Mouse (Mus musculus): ENCODE data around the gene Dnaja4.

Gene Dnaja4

GRCm38 (mm10) chr9:54699345-54700173, 886 bp downstream of the Dnaja4 start:
- DNase-seq (ENCODE audit: low spot score), result peak; percentile 61

- DNase-seq (ENCODE audit: low spot score), result no peak
Observed at GRCm38 (mm10) chr9:54700174-54700475, 1.5 kb downstream of the Dnaja4 start.

GRCm38 (mm10) chr9:54700746-54701145, 2.1 kb downstream of the Dnaja4 start:
- no peak for DNase-seq (ENCODE audit: low spot score)

- DNase-seq (ENCODE audit: low spot score), result no peak
Observed at GRCm38 (mm10) chr9:54702581-54702980, 3.9 kb downstream of the Dnaja4 start.

GRCm38 (mm10) chr9:54704361-54704760, 5.7 kb downstream of the Dnaja4 start:
- DNase-seq (ENCODE audit: low spot score), result peak; percentile 77

GRCm38 (mm10) chr9:54705561-54705960, 6.9 kb downstream of the Dnaja4 start:
- no peak for DNase-seq (ENCODE audit: low spot score)

GRCm38 (mm10) chr9:54707288-54707999, 8.8 kb downstream of the Dnaja4 start:
- DNase-seq (ENCODE audit: low spot score), result no peak

- DNase-seq (ENCODE audit: low spot score), result no peak
Observed at GRCm38 (mm10) chr9:54708085-54708484, 9.4 kb downstream of the Dnaja4 start.

GRCm38 (mm10) chr9:54715776-54716175, 17.1 kb downstream of the Dnaja4 start:
- DNase-seq (ENCODE audit: low spot score), result no peak

GRCm38 (mm10) chr9:54717527-54717926, 18.9 kb downstream of the Dnaja4 start:
- no peak for DNase-seq (ENCODE audit: low spot score)

GRCm38 (mm10) chr9:54722156-54722555, 23.5 kb downstream of the Dnaja4 start:
- no peak for DNase-seq (ENCODE audit: low spot score)

GRCm38 (mm10) chr9:54722596-54722995, 23.9 kb downstream of the Dnaja4 start:
- no peak for DNase-seq (ENCODE audit: low spot score)

GRCm38 (mm10) chr9:54726315-54726714, 27.6 kb downstream of the Dnaja4 start:
- DNase-seq (ENCODE audit: low spot score), result no peak

GRCm38 (mm10) chr9:54732122-54732521, 33.4 kb downstream of the Dnaja4 start:
- peak; percentile 61 for DNase-seq (ENCODE audit: low spot score)

GRCm38 (mm10) chr9:54733921-54734638, 35.4 kb downstream of the Dnaja4 start, which contains the start of gene Wdr61:
Gene Wdr61, minus strand, starts transcription at chr9:54734519.
- peak; percentile 94 for DNase-seq (ENCODE audit: low spot score)

GRCm38 (mm10) chr9:54734639-54735252, 36.1 kb downstream of the Dnaja4 start:
- no peak for DNase-seq (ENCODE audit: low spot score)

- peak; percentile 80 for DNase-seq (ENCODE audit: low spot score)
Observed at GRCm38 (mm10) chr9:54736284-54736701, 37.6 kb downstream of the Dnaja4 start.

GRCm38 (mm10) chr9:54738376-54738775, 39.7 kb downstream of the Dnaja4 start:
- no peak for DNase-seq (ENCODE audit: low spot score)

GRCm38 (mm10) chr9:54743891-54744290, 45.2 kb downstream of the Dnaja4 start:
- no peak for DNase-seq (ENCODE audit: low spot score)

GRCm38 (mm10) chr9:54745740-54746370, 47.2 kb downstream of the Dnaja4 start:
- DNase-seq (ENCODE audit: low spot score), result no peak

GRCm38 (mm10) chr9:54750215-54750981, 51.7 kb downstream of the Dnaja4 start:
- no peak for DNase-seq (ENCODE audit: low spot score)
